10 mouse cellular contexts compared by ENCODE assay signal in genomic region chr4:89140832-89141231, GRCm38 (mm10). TPM values are rescaled to one million over a fixed set of nuclear protein-coding genes. Genes with fewer than 3 reads are reported as not detected.
DNase-seq lines count a peak whose midpoint lies in the region; ATAC-seq and TF ChIP-seq lines count a peak whose summit lies in the region.
"Had no signal": no experiment of that assay in that cellular context is flagged by ENCODE, and none has a peak within 500 bp of the region (broad histone marks: within the 10 kb centered on the region; RNA-seq: fewer than 3 reads in every experiment).

No protein-coding gene starts in this region.

- no peak overlapping the region; the same call in 1 of the 2 replicates for H3K4me2 ChIP-seq in liver, embryonic 11.5 days
- no peak overlapping the region for H3K4me2 ChIP-seq in liver, embryonic 12.5 days
- H3K4me2 ChIP-seq: embryonic facial prominence, embryonic 15.5 days; limb, embryonic 12.5 days had no signal

- peak; percentile 29 for DNase-seq in liver, embryonic 11.5 days (ENCODE audit: low spot score)
- peak; percentile 68 for DNase-seq in brain, embryonic 14.5 days (ENCODE audit: low read depth)
- peak; percentile 90 for DNase-seq in heart, postnatal 10 days
- DNase-seq in left cerebral cortex, postnatal 4 days: peak; percentile 77
- DNase-seq in thymus, postnatal 14 days: no peak
- no peak for DNase-seq in thymus, adult 2 months

- no peaks in the 10 kb centered on the region for H3K9me3 ChIP-seq in liver, embryonic 11.5 days (ENCODE audit: control insufficient read depth, low read length)
- no peaks in the 10 kb centered on the region for H3K9me3 ChIP-seq in liver, embryonic 12.5 days (replicated peaks)
- H3K9me3 ChIP-seq: embryonic facial prominence, embryonic 15.5 days; limb, embryonic 12.5 days had no signal

- H3K36me3 ChIP-seq in liver, embryonic 11.5 days (ENCODE audit: control insufficient read depth, insufficient read depth, low read length): no peaks in the 10 kb centered on the region
- peaks cover 23% of the 10 kb centered on the region for H3K36me3 ChIP-seq in liver, embryonic 12.5 days
- no peaks in the 10 kb centered on the region for H3K36me3 ChIP-seq in thymus, adult 2 months (ENCODE audit: control insufficient read depth, insufficient read depth, low read length)
- H3K36me3 ChIP-seq: embryonic facial prominence, embryonic 15.5 days had no signal

- TF ChIP-seq POLR2A in brain, embryonic 14.5 days (IDR thresholded peaks at IDR 0.05; ENCODE audit: borderline replicate concordance, extremely low read depth, insufficient read depth, insufficient read length, poor library complexity, severe bottlenecking): no peak
- TF ChIP-seq POLR2A in thymus, adult 2 months (IDR thresholded peaks at IDR 0.05; ENCODE audit: control insufficient read depth, extremely low read depth, insufficient read depth, low read length, poor library complexity): no peak

- WGBS in liver, embryonic 11.5 days: 65% methylated on average over 5 of the region's 5 CpGs
- 64% methylated on average over 5 of the region's 5 CpGs for WGBS in liver, embryonic 12.5 days (ENCODE audit: insufficient replicate concordance)
- 93% methylated on average over 5 of the region's 5 CpGs for WGBS in thymus, adult 2 months

- H3K27ac ChIP-seq in liver, embryonic 11.5 days (ENCODE audit: low read depth, low read length): no peak overlapping the region
- H3K27ac ChIP-seq in liver, embryonic 12.5 days: no peak overlapping the region
- H3K27ac ChIP-seq in thymus, adult 2 months (ENCODE audit: control insufficient read depth, insufficient read depth, low read length): no peak overlapping the region
- H3K27ac ChIP-seq: embryonic facial prominence, embryonic 15.5 days; limb, embryonic 12.5 days had no signal

- intact Hi-C loops in heart, postnatal 10 days (cut with DNase I): no loop called here
- intact Hi-C loops in left cerebral cortex, postnatal 4 days (cut with DNase I): no loop called here

- TF ChIP-seq CTCF in brain, embryonic 14.5 days (IDR thresholded peaks at IDR 0.05; ENCODE audit: borderline replicate concordance, extremely low read depth, insufficient read depth, insufficient read length): no peak
- TF ChIP-seq CTCF in thymus, adult 2 months (IDR thresholded peaks at IDR 0.05; ENCODE audit: borderline replicate concordance, control insufficient read depth, extremely low read depth, insufficient read depth, low read length, poor library complexity): no peak

- H3K9ac ChIP-seq in liver, embryonic 11.5 days (ENCODE audit: low read depth, low read length): no peak overlapping the region
- H3K9ac ChIP-seq in liver, embryonic 12.5 days: no peak overlapping the region
- H3K9ac ChIP-seq: embryonic facial prominence, embryonic 15.5 days; limb, embryonic 12.5 days had no signal

- H3K4me3 ChIP-seq in liver, embryonic 11.5 days (ENCODE audit: low read depth, low read length): no peak overlapping the region
- H3K4me3 ChIP-seq in liver, embryonic 12.5 days: no peak overlapping the region
- H3K4me3 ChIP-seq in thymus, adult 2 months (ENCODE audit: control insufficient read depth, insufficient read depth, low read length): no peak overlapping the region
- H3K4me3 ChIP-seq: embryonic facial prominence, embryonic 15.5 days; limb, embryonic 12.5 days had no signal

- ATAC-seq in liver, embryonic 11.5 days (replicated peaks; ENCODE audit: low FRiP score): no peak
- no peak for ATAC-seq in liver, embryonic 12.5 days
- no peak for ATAC-seq in inflammation-experienced regulatory T-cells, adult 6 months

- no peaks in the 10 kb centered on the region for H3K27me3 ChIP-seq in liver, embryonic 11.5 days (replicated peaks; ENCODE audit: control insufficient read depth, insufficient read depth, low read length)
- no peaks in the 10 kb centered on the region for H3K27me3 ChIP-seq in liver, embryonic 12.5 days (replicated peaks)
- H3K27me3 ChIP-seq in thymus, adult 2 months (ENCODE audit: control insufficient read depth, insufficient read depth, low read length): no peaks in the 10 kb centered on the region
- H3K27me3 ChIP-seq: embryonic facial prominence, embryonic 15.5 days; limb, embryonic 12.5 days had no signal

- peaks cover 21% of the 10 kb centered on the region for H3K4me1 ChIP-seq in liver, embryonic 11.5 days (replicated peaks; ENCODE audit: control insufficient read depth, insufficient read depth, low read length)
- H3K4me1 ChIP-seq in liver, embryonic 12.5 days: peaks cover 58% of the 10 kb centered on the region
- H3K4me1 ChIP-seq in thymus, adult 2 months (replicated peaks; ENCODE audit: control insufficient read depth, insufficient read depth, low read length): peaks cover 12% of the 10 kb centered on the region

RNA-seq across cellular contexts. Expression of gene Mtap, which starts 3.9 kb away (rescaled TPM):
- polyA plus RNA-seq in liver, embryonic 11.5 days (2014; fragmentation: Nextera tagmentation; extraction: Ambion mirVana): 80.2 and 83.7 TPM in 2 replicates
- polyA plus RNA-seq in liver, embryonic 12.5 days (2016; fragmentation: Nextera tagmentation; extraction: Ambion mirVana): 45.7 and 51.2 TPM in 2 replicates
- polyA plus RNA-seq in brain, embryonic 14.5 days (2012; rRNA removed): 12.7 and 13.9 TPM in 2 replicates
- 10 to 100 TPM; 21.5 to 25.2 TPM for total RNA-seq in heart, postnatal 10 days (2021)
- 10 to 100 TPM; 15.5 to 17.9 TPM for total RNA-seq in left cerebral cortex, postnatal 4 days (2021)
- 10 to 100 TPM; 39.3 to 44.2 (median 39.8) TPM for polyA plus RNA-seq in inflammation-experienced regulatory T-cells, adult 6 months (2017; shearing (Covaris generic))
- polyA plus RNA-seq in thymus, adult 2 months (2012; rRNA removed): 6.7 and 7.0 TPM in 2 replicates

Comparison
In these comparisons a context has a peak if more than half of its experiments do, and no peak if none do; other contexts are left out.
1. DNase-seq: peak in liver, embryonic 11.5 days (single experiment), brain, embryonic 14.5 days (single experiment), heart, postnatal 10 days (2 of 2) and left cerebral cortex, postnatal 4 days (single experiment); none in thymus, postnatal 14 days (single experiment) and thymus, adult 2 months (single experiment).